Mouse (Mus musculus) heart, postnatal 0 days (tissue): ENCODE measurements around the gene Hsph1. TPM values are rescaled to one million over a fixed set of nuclear protein-coding genes. Genes with fewer than 3 reads are reported as not detected.

ENCODE experiments used
- ATAC-seq: fragments of 200-750 bp; cut with Nextera tagmentation; 2 replicates; pipeline ENCODE4 v1.8.0; 2017; ENCODE audit warnings: low read depth, moderate number of reproducible peaks, moderate library complexity; ENCODE audit not compliant: insufficient read depth
- DNase-seq: peaks from one replicate; pipeline ENCODE4 v3.0.0-alpha.2; 2016; ENCODE audit warnings: low spot score
- H3K27ac ChIP-seq: fragments of 300-500 bp; sonication (generic); 2 replicates; pipeline ENCODE4 v1.5.1; 2014; ENCODE audit warnings: low read depth, mild to moderate bottlenecking
- H3K27me3 ChIP-seq: fragments of 300-500 bp; sonication (generic); 2 replicates; pipeline ENCODE4 v1.6.1; 2014; ENCODE audit warnings: low read length, mixed read lengths; ENCODE audit not compliant: control insufficient read depth, insufficient read depth
- H3K36me3 ChIP-seq: fragments of 300-500 bp; sonication (generic); replicated peaks from 2 replicates; pipeline ENCODE4 v1.6.1; 2014; ENCODE audit warnings: low read length, mixed read lengths; ENCODE audit not compliant: control insufficient read depth, insufficient read depth
- H3K4me1 ChIP-seq: fragments of 300-500 bp; sonication (generic); 2 replicates; pipeline ENCODE4 v1.6.1; 2014; ENCODE audit warnings: antibody characterized with exemption; ENCODE audit not compliant: control insufficient read depth, insufficient read depth
- H3K4me2 ChIP-seq: fragments of 300-500 bp; sonication (generic); 2 replicates; pipeline ENCODE4 v1.6.1; 2014; ENCODE audit warnings: low read depth, mild to moderate bottlenecking, low read length, moderate library complexity
- H3K4me3 ChIP-seq: fragments of 300-500 bp; sonication (generic); 2 replicates; pipeline ENCODE4 v1.5.1; 2014; ENCODE audit warnings: low read depth, low read length
- H3K9ac ChIP-seq: fragments of 300-500 bp; sonication (generic); replicated peaks from 2 replicates; pipeline ENCODE4 v1.6.1; 2014; ENCODE audit warnings: low read depth, low read length, mixed read lengths
- H3K9me3 ChIP-seq: fragments of 300-500 bp; sonication (generic); replicated peaks from 2 replicates; pipeline ENCODE4 v1.6.1; 2016; ENCODE audit warnings: low read length; ENCODE audit not compliant: control insufficient read depth
- CTCF ChIP-seq: IDR thresholded peaks from 2 replicates; pipeline ENCODE4 v1.5.1; 2016; ENCODE audit warnings: antibody characterized with exemption, control low read depth, low read depth
- EP300 ChIP-seq: IDR thresholded peaks from 2 replicates; pipeline ENCODE4 v1.6.1; 2016; ENCODE audit warnings: antibody characterized with exemption, low read depth
- WGBS: fragments of 180-500 bp; shearing (Covaris S2); extraction: QIAGEN DNeasy Blood & Tissue Kit; methylation state at CpG from one replicate; pipeline ENCODE4 v1.1.7; 2014; 5-methylcytosine and 5-hydroxymethylcytosine counted together
- polyA plus RNA-seq: library from polyadenylated mRNA; unstranded; fragments of >200 nt; fragmentation: Nextera tagmentation; extraction: Ambion mirVana; gene quantifications from 2 replicates; pipeline ENCODE4 v1.2.1, GENCODE M21; 2015
- total RNA-seq: library from RNA; depleted of rRNA; stranded (reverse); fragments of >200 nt; gene quantifications from 2 replicates; pipeline ENCODE4 v1.2.3, GENCODE M21; 2014; ENCODE audit warnings: low replicate concordance; rRNA removed

Gene Hsph1
- total and polyA plus RNA-seq, 2 experiments from 2014 or later = 4.7 to 9.7 TPM

GRCm38 (mm10) chr5:149582642-149583262, 53.4 kb downstream of the Hsph1 start:
- H3K4me1 ChIP-seq = no peaks in the 10 kb centered on the region
- ATAC-seq (no peak), DNase-seq (no peak)
- H3K4me3 ChIP-seq = no peak overlapping the region
- no peak overlapping the region for H3K9ac ChIP-seq
- no peak overlapping the region for H3K4me2 ChIP-seq
- H3K9me3 ChIP-seq = no peaks in the 10 kb centered on the region
- no peak overlapping the region for H3K27ac ChIP-seq
- WGBS = 57% methylated on average over 5 of the region's 5 CpGs
- TF ChIP-seq CTCF (no peak), EP300 (no peak)
- no peaks in the 10 kb centered on the region for H3K27me3 ChIP-seq
- H3K36me3 ChIP-seq = no peaks in the 10 kb centered on the region

GRCm38 (mm10) chr5:149577449-149577848, 58.7 kb downstream of the Hsph1 start:
- H3K4me1 ChIP-seq = peaks cover 4% of the 10 kb centered on the region; the same call in 1 of the 2 replicates
- no peak overlapping the region for H3K4me3 ChIP-seq
- TF ChIP-seq EP300 (no peak), CTCF (no peak)
- no peaks in the 10 kb centered on the region for H3K27me3 ChIP-seq
- H3K36me3 ChIP-seq = no peaks in the 10 kb centered on the region
- H3K27ac ChIP-seq = no peak overlapping the region
- H3K9me3 ChIP-seq = no peaks in the 10 kb centered on the region
- H3K9ac ChIP-seq = no peak overlapping the region
- DNase-seq (no peak), ATAC-seq (no peak)
- no peak overlapping the region for H3K4me2 ChIP-seq
- 27% methylated on average over 10 of the region's 10 CpGs for WGBS

- no peak overlapping the region for H3K4me3 ChIP-seq
- H3K9ac ChIP-seq = no peak overlapping the region
- DNase-seq (peak; percentile 29), ATAC-seq (no peak)
- H3K4me2 ChIP-seq = no peak overlapping the region; the same call in 1 of the 2 replicates
- 28% methylated on average over 10 of the region's 10 CpGs for WGBS
- no peak overlapping the region for H3K27ac ChIP-seq
- TF ChIP-seq EP300 = no peak
- TF ChIP-seq CTCF = no peak
- no peaks in the 10 kb centered on the region for H3K36me3 ChIP-seq
- peaks cover 4% of the 10 kb centered on the region; the same call in 1 of the 2 replicates for H3K4me1 ChIP-seq
- H3K9me3 ChIP-seq = no peaks in the 10 kb centered on the region
- H3K27me3 ChIP-seq = no peaks in the 10 kb centered on the region
These were observed 59.2 kb downstream of the Hsph1 start for GRCm38 (mm10) chr5:149576977-149577376.

- no peak overlapping the region for H3K9ac ChIP-seq
- no peaks in the 10 kb centered on the region for H3K9me3 ChIP-seq
- no peaks in the 10 kb centered on the region for H3K36me3 ChIP-seq
- no peak overlapping the region for H3K27ac ChIP-seq
- DNase-seq (no peak), ATAC-seq (no peak)
- TF ChIP-seq EP300 (no peak), CTCF (no peak)
- no peaks in the 10 kb centered on the region for H3K4me1 ChIP-seq
- no peak overlapping the region for H3K4me2 ChIP-seq
- H3K4me3 ChIP-seq = no peak overlapping the region
- no peaks in the 10 kb centered on the region for H3K27me3 ChIP-seq
- WGBS = 62% methylated on average over 13 of the region's 13 CpGs
These were observed 67.2 kb downstream of the Hsph1 start for GRCm38 (mm10) chr5:149568993-149569392.

- Histone ChIP-seq H3K9me3 (no peaks in the 10 kb centered on the region), H3K27me3 (no peaks in the 10 kb centered on the region), H3K4me1 (no peaks in the 10 kb centered on the region), H3K4me2 (no peak overlapping the region), H3K4me3 (no peak overlapping the region), H3K9ac (no peak overlapping the region), H3K27ac (peak overlapping the region; percentile 43), H3K36me3 (no peaks in the 10 kb centered on the region)
- ATAC-seq (peak; percentile 83), DNase-seq (peak; percentile 70)
- 49% methylated on average over 5 of the region's 5 CpGs for WGBS
- no peak for TF ChIP-seq CTCF
- no peak for TF ChIP-seq EP300
These were observed 69.2 kb downstream of the Hsph1 start for GRCm38 (mm10) chr5:149566957-149567356.

- WGBS = 56% methylated on average over 11 of the region's 11 CpGs
- H3K4me1 ChIP-seq = no peaks in the 10 kb centered on the region
- DNase-seq (no peak), ATAC-seq (no peak)
- no peak overlapping the region for H3K4me2 ChIP-seq
- no peak overlapping the region for H3K27ac ChIP-seq
- no peaks in the 10 kb centered on the region for H3K36me3 ChIP-seq
- TF ChIP-seq EP300 (no peak), CTCF (no peak)
- H3K9me3 ChIP-seq = no peaks in the 10 kb centered on the region
- H3K4me3 ChIP-seq = no peak overlapping the region
- H3K27me3 ChIP-seq = no peaks in the 10 kb centered on the region
- no peak overlapping the region for H3K9ac ChIP-seq
These were observed 70.2 kb downstream of the Hsph1 start for GRCm38 (mm10) chr5:149566026-149566425.

Other genes starting within 250 kb of the Hsph1 start
- 3.4 and 7.7 TPM in 2 replicates for gene Medag, start 224.6 kb downstream of the Hsph1 start, total RNA-seq
- gene Medag, start 224.6 kb downstream of the Hsph1 start, polyA plus RNA-seq = 1.7 and 2.0 TPM in 2 replicates
- 0.62 TPM in 1 of 2 replicates, not detected in the other for gene Tex26, start 196.7 kb downstream of the Hsph1 start, total RNA-seq
- 0.08 and 0.18 TPM in 2 replicates for gene Tex26, start 196.7 kb downstream of the Hsph1 start, polyA plus RNA-seq
- not detected in 2 replicates for gene Wdr95, start 107.7 kb downstream of the Hsph1 start, total RNA-seq
- 0.19 TPM in 1 of 2 replicates, not detected in the other for gene Wdr95, start 107.7 kb downstream of the Hsph1 start, polyA plus RNA-seq
- gene B3glct, start 41.9 kb upstream of the Hsph1 start, total RNA-seq = 10.0 and 12.2 TPM in 2 replicates
- 5.7 TPM in 2 replicates for gene B3glct, start 41.9 kb upstream of the Hsph1 start, polyA plus RNA-seq